Mouse (Mus musculus) G1E (cell line): ENCODE measurements around the gene Mpzl3. TPM values are rescaled to one million over a fixed set of nuclear protein-coding genes. Genes with fewer than 3 reads are reported as not detected.

Source experiments
- ATAC-seq: 2 replicates; pipeline ENCODE4 v1.8.0; 2016; ENCODE audit warnings: mild to moderate bottlenecking; ENCODE audit not compliant: insufficient number of reproducible peaks, poor library complexity, low FRiP score, severe bottlenecking; ENCODE audit errors: extremely low read depth
- DNase-seq: peaks from one replicate; pipeline ENCODE4 v3.0.0; 2012; ENCODE audit warnings: low spot score
- H3K27me3 ChIP-seq: 2 replicates; pipeline ENCODE4 v1.6.1; 2012; ENCODE audit warnings: mild to moderate bottlenecking, low read length, inconsistent platforms; ENCODE audit not compliant: insufficient read depth
- H3K36me3 ChIP-seq: replicated peaks from 2 replicates; pipeline ENCODE3; 2012; ENCODE audit warnings: mild to moderate bottlenecking, inconsistent platforms
- H3K4me1 ChIP-seq: 2 replicates; pipeline ENCODE4 v1.6.1; 2012; ENCODE audit warnings: low read depth, low read length, inconsistent platforms, mixed read lengths; ENCODE audit not compliant: insufficient read depth
- H3K4me3 ChIP-seq: 2 replicates; pipeline ENCODE4 v1.5.1; 2012; ENCODE audit warnings: low read depth, mild to moderate bottlenecking, inconsistent platforms, low read length, moderate library complexity, mixed read lengths
- H3K9me3 ChIP-seq: replicated peaks from 2 replicates; pipeline ENCODE4 v1.6.1; 2012; ENCODE audit warnings: inconsistent platforms
- CTCF ChIP-seq: IDR thresholded peaks from 2 replicates; pipeline ENCODE4 v1.5.1; 2012; ENCODE audit warnings: low read depth, low read length, inconsistent platforms, mixed read lengths
- GATA1 ChIP-seq: IDR thresholded peaks from 2 replicates; pipeline ENCODE4 v1.6.1; 2012; ENCODE audit warnings: borderline replicate concordance, low read length, inconsistent platforms, mixed read lengths
- GATA2 ChIP-seq: IDR thresholded peaks from 2 replicates; pipeline ENCODE4 v1.6.1; 2012; ENCODE audit warnings: low read depth, low read length, inconsistent platforms, borderline replicate concordance
- POLR2AphosphoS5 ChIP-seq: IDR thresholded peaks from 2 replicates; pipeline ENCODE4 v1.6.1; 2012; ENCODE audit warnings: low read depth, low read length, inconsistent platforms; ENCODE audit not compliant: insufficient replicate concordance
- TAL1 ChIP-seq: conservative IDR thresholded peaks from 2 replicates; pipeline ENCODE4 v1.6.1; 2012; ENCODE audit warnings: low read depth, low read length, inconsistent platforms, mixed read lengths
- polyA plus RNA-seq: library from polyadenylated mRNA; stranded (reverse); fragments of >175 nt; gene quantifications from 2 replicates; pipeline ENCODE4 v1.2.3, GENCODE M21; 2012
- total RNA-seq, 2 experiments: library from RNA; stranded (forward) in 1 of 2; stranded (reverse) in 1 of 2; fragments of 200-1000 nt in 1 of 2; fragments of >200 nt in 1 of 2; fragmentation: Nextera tagmentation in 1 of 2; gene quantifications; 2 replicates each; pipeline ENCODE4 v1.2.3; 2014 to 2017

Mpzl3 gene
- total and polyA plus RNA-seq, 3 experiments: 0.08 to 1.5 (median 1.2) TPM

GRCm38 (mm10) chr9:45041131-45041838 lies 13.7 kb upstream of the Mpzl3 start:
- H3K36me3 ChIP-seq: no peaks in the 10 kb centered on the region
- ATAC-seq (no peak), DNase-seq (peak; percentile 16)
- peaks cover 15% of the 10 kb centered on the region for H3K4me1 ChIP-seq
- H3K4me3 ChIP-seq: no peak overlapping the region
- TF ChIP-seq GATA1: no peak
- no peak for TF ChIP-seq TAL1
- TF ChIP-seq GATA2: no peak
- no peak for TF ChIP-seq POLR2AphosphoS5
- no peak for TF ChIP-seq CTCF
- H3K9me3 ChIP-seq: no peaks in the 10 kb centered on the region
- peaks cover 25% of the 10 kb centered on the region for H3K27me3 ChIP-seq

DNA sequence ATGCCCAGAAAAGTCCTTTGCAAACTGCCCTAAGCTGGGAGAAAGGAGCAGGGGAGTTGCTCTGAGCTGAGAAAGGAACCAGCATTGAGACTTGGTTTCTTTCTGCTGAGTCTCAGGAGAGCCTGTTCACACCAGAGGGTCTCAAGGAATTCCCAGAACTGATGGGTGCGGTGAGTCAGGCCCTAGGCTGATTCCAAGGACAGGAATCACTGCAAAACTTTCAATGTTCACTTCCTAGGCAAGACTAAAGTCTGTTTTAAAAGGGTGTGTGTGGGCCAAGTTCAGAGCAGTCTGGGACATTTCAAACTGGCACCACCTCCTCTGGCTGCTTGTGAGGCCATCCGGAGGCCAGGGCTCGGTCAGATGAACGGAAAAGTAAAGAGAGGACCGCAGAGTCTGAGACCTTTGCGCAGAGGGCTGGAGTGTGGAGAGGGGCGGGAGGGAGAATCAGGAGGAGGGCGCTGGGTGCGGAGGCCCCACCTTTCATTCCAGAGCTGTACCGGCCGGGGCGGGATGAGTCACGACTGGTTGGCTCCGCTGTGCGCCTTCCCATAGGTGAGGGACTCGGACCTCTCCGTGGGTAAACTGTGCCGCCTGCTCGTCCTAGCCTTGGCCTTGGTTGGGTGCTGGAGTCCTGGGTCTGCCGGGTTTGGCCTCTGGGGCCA lies 12.8 kb upstream of the Mpzl3 start:
- H3K4me3 ChIP-seq: no peak overlapping the region
- peaks cover 30% of the 10 kb centered on the region for H3K27me3 ChIP-seq
- H3K36me3 ChIP-seq: no peaks in the 10 kb centered on the region
- TF ChIP-seq CTCF (no peak), TAL1 (no peak), POLR2AphosphoS5 (no peak), GATA1 (no peak), GATA2 (no peak)
- peaks cover 15% of the 10 kb centered on the region for H3K4me1 ChIP-seq
- DNase-seq (no peak), ATAC-seq (no peak)
- H3K9me3 ChIP-seq: no peaks in the 10 kb centered on the region

- Histone ChIP-seq H3K4me3 (no peak overlapping the region), H3K27me3 (peaks cover 32% of the 10 kb centered on the region), H3K4me1 (peaks cover 16% of the 10 kb centered on the region), H3K36me3 (no peaks in the 10 kb centered on the region), H3K9me3 (no peaks in the 10 kb centered on the region)
- ATAC-seq (no peak), DNase-seq (no peak)
- TF ChIP-seq GATA1 (no peak), TAL1 (no peak), GATA2 (no peak), POLR2AphosphoS5 (no peak), CTCF (no peak)
These were observed 12.0 kb upstream of the Mpzl3 start for GRCm38 (mm10) chr9:45042947-45043346.

- H3K27me3 ChIP-seq: peaks cover 25% of the 10 kb centered on the region
- no peaks in the 10 kb centered on the region for H3K9me3 ChIP-seq
- DNase-seq: no peak
- peaks cover 6% of the 10 kb centered on the region for H3K4me1 ChIP-seq
- ATAC-seq: no peak
- H3K36me3 ChIP-seq: no peaks in the 10 kb centered on the region
- H3K4me3 ChIP-seq: no peak overlapping the region
- no peak for TF ChIP-seq GATA2
- TF ChIP-seq CTCF: no peak
- no peak for TF ChIP-seq TAL1
- no peak for TF ChIP-seq POLR2AphosphoS5
- no peak for TF ChIP-seq GATA1
These were observed 8.0 kb upstream of the Mpzl3 start for GRCm38 (mm10) chr9:45046973-45047372.

- no peak overlapping the region for H3K4me3 ChIP-seq
These were observed 6.5 kb upstream of the Mpzl3 start for GRCm38 (mm10) chr9:45048511-45048910.

GRCm38 (mm10) chr9:45049731-45050130 lies 5.3 kb upstream of the Mpzl3 start:
- Histone ChIP-seq H3K4me3 (no peak overlapping the region), H3K36me3 (no peaks in the 10 kb centered on the region), H3K27me3 (peaks cover 7% of the 10 kb centered on the region; the same call in 1 of the 2 replicates), H3K9me3 (no peaks in the 10 kb centered on the region), H3K4me1 (peaks cover 3% of the 10 kb centered on the region)
- ATAC-seq (no peak), DNase-seq (no peak)
- no peak for TF ChIP-seq GATA1
- no peak for TF ChIP-seq GATA2
- no peak for TF ChIP-seq POLR2AphosphoS5
- TF ChIP-seq TAL1: no peak
- no peak for TF ChIP-seq CTCF

More at GRCm38 (mm10) chr9:45048511-45048910, 6.5 kb upstream of the Mpzl3 start:
- DNase-seq: peak; percentile 30
- no peak for TF ChIP-seq TAL1
- TF ChIP-seq CTCF: peak; percentile 61
- Histone ChIP-seq H3K36me3 (no peaks in the 10 kb centered on the region), H3K4me1 (peaks cover 3% of the 10 kb centered on the region), H3K27me3 (peaks cover 12% of the 10 kb centered on the region), H3K9me3 (no peaks in the 10 kb centered on the region)
- ATAC-seq: no peak
